Mouse (Mus musculus) bone marrow macrophage, adult 2 months (primary cell): ENCODE results near the gene Chtf18. TPM values are rescaled to one million over a fixed set of nuclear protein-coding genes. Genes with fewer than 3 reads are reported as not detected.

Experiments
- H3K27ac ChIP-seq: 2 replicates; pipeline ENCODE4 v1.5.1; 2012; ENCODE audit warnings: low read depth, low read length; ENCODE audit not compliant: insufficient read depth
- H3K4me1 ChIP-seq: 2 replicates; pipeline ENCODE4 v1.6.1; 2012; ENCODE audit warnings: low read length; ENCODE audit not compliant: control insufficient read depth, insufficient read depth
- H3K4me3 ChIP-seq: 2 replicates; pipeline ENCODE4 v1.5.1; 2012; ENCODE audit warnings: mild to moderate bottlenecking, low read length, moderate library complexity; ENCODE audit not compliant: insufficient read depth
- CTCF ChIP-seq: IDR thresholded peaks from 2 replicates; pipeline ENCODE4 v1.5.1; 2012; ENCODE audit warnings: low read depth, mild to moderate bottlenecking, low read length, moderate library complexity
- POLR2A ChIP-seq: IDR thresholded peaks from 2 replicates; pipeline ENCODE4 v1.6.1; 2012; ENCODE audit warnings: mild to moderate bottlenecking, low read depth, low read length, borderline replicate concordance
- polyA plus RNA-seq: library from polyadenylated mRNA; stranded (reverse); fragments of >200 nt; gene quantifications from 2 replicates; pipeline ENCODE4 v1.2.4, GENCODE M21; 2012; ENCODE audit not compliant: missing spikeins, insufficient read depth, insufficient read length

The Chtf18 gene
- 7.4 and 14.1 TPM in 2 replicates for polyA plus RNA-seq

GRCm38 (mm10) chr17:25727265-25728008 lies at the start of gene Chtf18, which contains the start of gene Rpusd1:
Chtf18 (minus strand) TSS chr17:25727419.
Rpusd1 (plus strand) TSS chr17:25727670.
- Histone ChIP-seq H3K4me1 (peaks cover 4% of the 10 kb centered on the region; the same call in 1 of the 2 replicates), H3K27ac (no peak within 1 kb of the TSS), H3K4me3 (peak within 1 kb of the TSS; percentile 96)
- TF ChIP-seq CTCF (no peak), POLR2A (no peak)

GRCm38 (mm10) chr17:25775318-25776062 lies 48.3 kb upstream of the Chtf18 start:
- no peak overlapping the region for H3K27ac ChIP-seq
- TF ChIP-seq CTCF (no peak), POLR2A (no peak)
- H3K4me1 ChIP-seq: peaks cover 2% of the 10 kb centered on the region; the same call in 1 of the 2 replicates
- no peak overlapping the region for H3K4me3 ChIP-seq

GRCm38 (mm10) chr17:25773549-25774120 lies 46.4 kb upstream of the Chtf18 start, which contains the start of gene Narfl:
Narfl (plus strand) TSS chr17:25773776.
- TF ChIP-seq CTCF: peak; percentile 79
- TF ChIP-seq POLR2A: no peak
- H3K4me3 ChIP-seq: peak within 1 kb of the TSS; percentile 69
- H3K27ac ChIP-seq: no peak within 1 kb of the TSS
- H3K4me1 ChIP-seq: peaks cover 2% of the 10 kb centered on the region; the same call in 1 of the 2 replicates

- Histone ChIP-seq H3K4me3 (no peak overlapping the region), H3K4me1 (no peaks in the 10 kb centered on the region), H3K27ac (no peak overlapping the region)
- TF ChIP-seq POLR2A: no peak
Measured at GRCm38 (mm10) chr17:25769331-25769730, 42.1 kb upstream of the Chtf18 start.

- H3K4me3 ChIP-seq: no peak overlapping the region
- peaks cover 12% of the 10 kb centered on the region for H3K4me1 ChIP-seq
- TF ChIP-seq POLR2A (no peak), CTCF (no peak)
- no peak overlapping the region for H3K27ac ChIP-seq
Measured at GRCm38 (mm10) chr17:25765886-25766285, 38.7 kb upstream of the Chtf18 start.

- Histone ChIP-seq H3K4me1 (peaks cover 21% of the 10 kb centered on the region), H3K27ac (no peak overlapping the region), H3K4me3 (no peak overlapping the region)
- TF ChIP-seq CTCF (no peak), POLR2A (no peak)
Measured at GRCm38 (mm10) chr17:25762591-25762990, 35.4 kb upstream of the Chtf18 start.

- no peak for TF ChIP-seq POLR2A
- no peak for TF ChIP-seq CTCF
Measured at GRCm38 (mm10) chr17:25761561-25761970, 34.3 kb upstream of the Chtf18 start.

GRCm38 (mm10) chr17:25760148-25760547 lies 32.9 kb upstream of the Chtf18 start:
- peaks cover 21% of the 10 kb centered on the region for H3K4me1 ChIP-seq
- TF ChIP-seq POLR2A: no peak
- no peak for TF ChIP-seq CTCF
- H3K4me3 ChIP-seq: no peak overlapping the region
- H3K27ac ChIP-seq: no peak overlapping the region

More at GRCm38 (mm10) chr17:25761561-25761970, 34.3 kb upstream of the Chtf18 start:
- Histone ChIP-seq H3K4me3 (no peak overlapping the region), H3K4me1 (peaks cover 21% of the 10 kb centered on the region), H3K27ac (peak overlapping the region; percentile 60)

- Histone ChIP-seq H3K4me3 (no peak overlapping the region), H3K4me1 (peaks cover 21% of the 10 kb centered on the region), H3K27ac (no peak overlapping the region)
- TF ChIP-seq CTCF (no peak), POLR2A (no peak)
Measured at GRCm38 (mm10) chr17:25757691-25758090, 30.5 kb upstream of the Chtf18 start.
